Mouse (Mus musculus) forebrain, embryonic 15.5 days (tissue): Measurements from ENCODE around the gene Msn. TPM values are rescaled to one million over a fixed set of nuclear protein-coding genes. Genes with fewer than 3 reads are reported as not detected.
A peak's percentile ranks its signal among the peaks of the same experiment; 100 is the strongest.

ENCODE experiments used
- ATAC-seq: fragments of 200-750 bp; cut with Nextera tagmentation; replicated peaks from 2 replicates; pipeline ENCODE4 v1.8.0; 2017; ENCODE audit warnings: mild to moderate bottlenecking, moderate TSS enrichment, moderate library complexity
- H3K27ac ChIP-seq: fragments of 300-500 bp; sonication (generic); replicated peaks from 2 replicates; pipeline ENCODE4 v1.5.1; 2015; ENCODE audit warnings: mild to moderate bottlenecking, inconsistent platforms
- H3K27me3 ChIP-seq: fragments of 300-500 bp; sonication (generic); 2 replicates; pipeline ENCODE4 v1.6.1; 2015; ENCODE audit warnings: inconsistent platforms
- H3K36me3 ChIP-seq: fragments of 300-500 bp; sonication (generic); 2 replicates; pipeline ENCODE4 v1.6.1; 2015; ENCODE audit warnings: mild to moderate bottlenecking, inconsistent platforms
- H3K4me1 ChIP-seq: fragments of 300-500 bp; sonication (generic); 2 replicates; pipeline ENCODE4 v1.6.1; 2015; ENCODE audit warnings: inconsistent platforms
- H3K4me2 ChIP-seq: fragments of 300-500 bp; sonication (generic); replicated peaks from 2 replicates; pipeline ENCODE4 v1.6.1; 2015; ENCODE audit warnings: mild to moderate bottlenecking, inconsistent platforms
- H3K4me3 ChIP-seq: fragments of 300-500 bp; sonication (generic); 2 replicates; pipeline ENCODE4 v1.5.1; 2015; ENCODE audit warnings: mild to moderate bottlenecking, inconsistent platforms
- H3K9ac ChIP-seq: fragments of 300-500 bp; sonication (generic); replicated peaks from 2 replicates; pipeline ENCODE4 v1.6.1; 2015; ENCODE audit warnings: mild to moderate bottlenecking, inconsistent platforms
- H3K9me3 ChIP-seq: fragments of 300-500 bp; sonication (generic); 2 replicates; pipeline ENCODE4 v1.6.1; 2016; ENCODE audit warnings: inconsistent platforms
- WGBS: fragments of 180-500 bp; shearing (Covaris S2); methylation state at CpG from one replicate; pipeline ENCODE4 v1.1.7; 2015; ENCODE audit warnings: mixed read lengths; 5-methylcytosine and 5-hydroxymethylcytosine counted together
- polyA plus RNA-seq: library from polyadenylated mRNA; unstranded; fragments of >200 nt; fragmentation: Nextera tagmentation; extraction: Ambion mirVana; gene quantifications from 2 replicates; pipeline ENCODE4 v1.2.1, GENCODE M21; 2015

Msn gene
- polyA plus RNA-seq = 36.7 and 42.4 TPM in 2 replicates

- ATAC-seq = peak; percentile 77
- Histone ChIP-seq H3K4me2 (peak within 1 kb of the TSS; percentile 66), H3K9me3 (no peaks in the 10 kb centered on the region), H3K4me1 (no peaks in the 10 kb centered on the region), H3K27ac (no peak within 1 kb of the TSS), H3K9ac (peak within 1 kb of the TSS; percentile 29), H3K4me3 (peak within 1 kb of the TSS; percentile 46), H3K36me3 (no peaks in the 10 kb centered on the region), H3K27me3 (no peaks in the 10 kb centered on the region)
- WGBS = 24% methylated on average over 43 of the region's 44 CpGs
These were observed at the start of gene Msn for GRCm38 (mm10) chrX:96095509-96096499. Gene Msn, plus strand, starts transcription at chrX:96096042.

- H3K4me1 ChIP-seq = no peaks in the 10 kb centered on the region
- 58% methylated on average over 1 of the region's 1 CpGs for WGBS
- H3K4me2 ChIP-seq = no peak overlapping the region
- no peak for ATAC-seq
- H3K9ac ChIP-seq = no peak overlapping the region
- no peaks in the 10 kb centered on the region for H3K27me3 ChIP-seq
- no peaks in the 10 kb centered on the region for H3K9me3 ChIP-seq
- H3K27ac ChIP-seq = no peak overlapping the region
- no peak overlapping the region for H3K4me3 ChIP-seq
- H3K36me3 ChIP-seq = no peaks in the 10 kb centered on the region
These were observed 43.0 kb upstream of the Msn start for GRCm38 (mm10) chrX:96052798-96053197.

GRCm38 (mm10) chrX:96077747-96078146 lies 18.1 kb upstream of the Msn start:
- Histone ChIP-seq H3K9ac (no peak overlapping the region), H3K27me3 (no peaks in the 10 kb centered on the region), H3K9me3 (no peaks in the 10 kb centered on the region), H3K4me1 (no peaks in the 10 kb centered on the region), H3K4me3 (no peak overlapping the region), H3K36me3 (no peaks in the 10 kb centered on the region), H3K4me2 (no peak overlapping the region), H3K27ac (no peak overlapping the region)
- no peak for ATAC-seq

- no peaks in the 10 kb centered on the region for H3K36me3 ChIP-seq
- no peak overlapping the region for H3K4me2 ChIP-seq
- H3K4me3 ChIP-seq = no peak overlapping the region
- H3K9me3 ChIP-seq = no peaks in the 10 kb centered on the region
- no peaks in the 10 kb centered on the region for H3K4me1 ChIP-seq
- no peak for ATAC-seq
- no peak overlapping the region for H3K27ac ChIP-seq
- no peak overlapping the region for H3K9ac ChIP-seq
- WGBS = 22% methylated on average over 2 of the region's 2 CpGs
- H3K27me3 ChIP-seq = no peaks in the 10 kb centered on the region
These were observed 9.6 kb upstream of the Msn start for GRCm38 (mm10) chrX:96086259-96086658.

GRCm38 (mm10) chrX:96096513-96097210 lies 820 bp downstream of the Msn start:
- peak; percentile 55 for ATAC-seq
- Histone ChIP-seq H3K4me1 (no peaks in the 10 kb centered on the region), H3K36me3 (no peaks in the 10 kb centered on the region), H3K27me3 (no peaks in the 10 kb centered on the region), H3K4me2 (peak overlapping the region; percentile 66), H3K9ac (peak overlapping the region; percentile 29), H3K9me3 (no peaks in the 10 kb centered on the region), H3K4me3 (peak overlapping the region; percentile 46), H3K27ac (no peak overlapping the region)
- whole genome bisulfite sequencing = 15% methylated on average over 15 of the region's 15 CpGs

- Histone ChIP-seq H3K4me1 (no peaks in the 10 kb centered on the region), H3K27me3 (no peaks in the 10 kb centered on the region), H3K36me3 (no peaks in the 10 kb centered on the region), H3K4me2 (peak overlapping the region; percentile 66), H3K9me3 (no peaks in the 10 kb centered on the region), H3K9ac (no peak overlapping the region), H3K4me3 (peak overlapping the region; percentile 46; the same call in 1 of the 2 replicates), H3K27ac (no peak overlapping the region)
- WGBS = 41% methylated on average over 5 of the region's 5 CpGs
- ATAC-seq = no peak
These were observed 1.7 kb downstream of the Msn start for GRCm38 (mm10) chrX:96097491-96097970.

GRCm38 (mm10) chrX:96099003-96099402 lies 3.2 kb downstream of the Msn start:
- H3K4me1 ChIP-seq = no peaks in the 10 kb centered on the region
- H3K9me3 ChIP-seq = no peaks in the 10 kb centered on the region
- 75% methylated on average over 2 of the region's 2 CpGs for WGBS
- no peak overlapping the region for H3K4me3 ChIP-seq
- no peak for ATAC-seq
- H3K9ac ChIP-seq = no peak overlapping the region
- no peak overlapping the region for H3K4me2 ChIP-seq
- H3K27me3 ChIP-seq = no peaks in the 10 kb centered on the region
- H3K36me3 ChIP-seq = no peaks in the 10 kb centered on the region
- H3K27ac ChIP-seq = no peak overlapping the region

- no peaks in the 10 kb centered on the region for H3K27me3 ChIP-seq
- no peak for ATAC-seq
- H3K4me3 ChIP-seq = no peak overlapping the region
- H3K27ac ChIP-seq = no peak overlapping the region
- no peak overlapping the region for H3K9ac ChIP-seq
- no peak overlapping the region for H3K4me2 ChIP-seq
- no peaks in the 10 kb centered on the region for H3K9me3 ChIP-seq
- 67% methylated on average over 3 of the region's 3 CpGs for WGBS
- H3K36me3 ChIP-seq = no peaks in the 10 kb centered on the region
- H3K4me1 ChIP-seq = no peaks in the 10 kb centered on the region
These were observed 11.8 kb downstream of the Msn start for GRCm38 (mm10) chrX:96107427-96108291.

- Histone ChIP-seq H3K9me3 (no peaks in the 10 kb centered on the region), H3K27me3 (no peaks in the 10 kb centered on the region), H3K4me3 (no peak overlapping the region), H3K4me1 (no peaks in the 10 kb centered on the region), H3K36me3 (no peaks in the 10 kb centered on the region), H3K4me2 (no peak overlapping the region), H3K27ac (no peak overlapping the region), H3K9ac (no peak overlapping the region)
- peak; percentile 41 for ATAC-seq
These were observed 17.3 kb downstream of the Msn start for GRCm38 (mm10) chrX:96113106-96113634.

- H3K36me3 ChIP-seq = no peaks in the 10 kb centered on the region
- no peaks in the 10 kb centered on the region for H3K27me3 ChIP-seq
- no peak overlapping the region for H3K4me3 ChIP-seq
- ATAC-seq = no peak
- no peak overlapping the region for H3K27ac ChIP-seq
- no peaks in the 10 kb centered on the region for H3K9me3 ChIP-seq
- no peaks in the 10 kb centered on the region for H3K4me1 ChIP-seq
- H3K9ac ChIP-seq = no peak overlapping the region
- H3K4me2 ChIP-seq = no peak overlapping the region
These were observed 19.7 kb downstream of the Msn start for GRCm38 (mm10) chrX:96115501-96115900.

GRCm38 (mm10) chrX:96117366-96117765 lies 21.5 kb downstream of the Msn start:
- H3K36me3 ChIP-seq = no peaks in the 10 kb centered on the region
- H3K27ac ChIP-seq = no peak overlapping the region
- H3K4me2 ChIP-seq = no peak overlapping the region
- H3K4me3 ChIP-seq = no peak overlapping the region
- H3K27me3 ChIP-seq = no peaks in the 10 kb centered on the region
- no peaks in the 10 kb centered on the region for H3K9me3 ChIP-seq
- no peaks in the 10 kb centered on the region for H3K4me1 ChIP-seq
- H3K9ac ChIP-seq = no peak overlapping the region
- 93% methylated on average over 1 of the region's 1 CpGs for WGBS
- ATAC-seq = no peak
